Mouse (Mus musculus): ENCODE measurements around the gene Stx1b. TPM values are rescaled to one million over a fixed set of nuclear protein-coding genes. Genes with fewer than 3 reads are reported as not detected.

The Stx1b gene
- polyA plus RNA-seq, 1 experiment from 2014 or later: 6.7 TPM

- no peak for DNase-seq (ENCODE audit: low spot score)
- Histone ChIP-seq H3K9ac (ENCODE audit: low read length) (no peak overlapping the region), H3K4me3 (ENCODE audit: low read depth, low read length) (no peak overlapping the region), H3K9me3 (ENCODE audit: control insufficient read depth, low read length) (no peaks in the 10 kb centered on the region), H3K4me2 (ENCODE audit: low read depth, severe bottlenecking) (no peak overlapping the region), H3K27ac (replicated peaks; ENCODE audit: low read depth, low read length) (no peak overlapping the region), H3K27me3 (ENCODE audit: control insufficient read depth, insufficient read depth, low read length) (no peaks in the 10 kb centered on the region), H3K4me1 (ENCODE audit: control insufficient read depth, insufficient read depth, low read length) (peaks cover 18% of the 10 kb centered on the region), H3K36me3 (ENCODE audit: control insufficient read depth, insufficient read depth, low read length) (no peaks in the 10 kb centered on the region)
- no peak for ATAC-seq (ENCODE audit: insufficient number of reproducible peaks, low FRiP score, low TSS enrichment, low read depth)
- WGBS: 86% methylated on average over 3 of the region's 3 CpGs
Observed at GRCm38 (mm10) chr7:127822494-127822893, 1.9 kb downstream of the Stx1b start.

GRCm38 (mm10) chr7:127820836-127821509 is 3.4 kb downstream of the Stx1b start:
- no peaks in the 10 kb centered on the region for H3K9me3 ChIP-seq (ENCODE audit: control insufficient read depth, low read length)
- no peaks in the 10 kb centered on the region for H3K27me3 ChIP-seq (ENCODE audit: control insufficient read depth, insufficient read depth, low read length)
- no peak for ATAC-seq (ENCODE audit: insufficient number of reproducible peaks, low FRiP score, low TSS enrichment, low read depth)
- no peak for DNase-seq (ENCODE audit: low spot score)
- WGBS: 65% methylated on average over 13 of the region's 13 CpGs
- H3K4me3 ChIP-seq (ENCODE audit: low read depth, low read length): no peak overlapping the region
- H3K9ac ChIP-seq (ENCODE audit: low read length): no peak overlapping the region
- peaks cover 18% of the 10 kb centered on the region for H3K4me1 ChIP-seq (ENCODE audit: control insufficient read depth, insufficient read depth, low read length)
- no peak overlapping the region for H3K27ac ChIP-seq (replicated peaks; ENCODE audit: low read depth, low read length)
- no peaks in the 10 kb centered on the region for H3K36me3 ChIP-seq (ENCODE audit: control insufficient read depth, insufficient read depth, low read length)
- H3K4me2 ChIP-seq (ENCODE audit: low read depth, severe bottlenecking): no peak overlapping the region

- no peaks in the 10 kb centered on the region for H3K27me3 ChIP-seq (ENCODE audit: control insufficient read depth, insufficient read depth, low read length)
- no peaks in the 10 kb centered on the region for H3K36me3 ChIP-seq (ENCODE audit: control insufficient read depth, insufficient read depth, low read length)
- peaks cover 4% of the 10 kb centered on the region for H3K4me1 ChIP-seq (ENCODE audit: control insufficient read depth, insufficient read depth, low read length)
- ATAC-seq (ENCODE audit: insufficient number of reproducible peaks, low FRiP score, low TSS enrichment, low read depth) (no peak), DNase-seq (ENCODE audit: low spot score) (no peak)
- no peak overlapping the region for H3K4me2 ChIP-seq (ENCODE audit: low read depth, severe bottlenecking)
- H3K9ac ChIP-seq (ENCODE audit: low read length): no peak overlapping the region
- no peaks in the 10 kb centered on the region for H3K9me3 ChIP-seq (ENCODE audit: control insufficient read depth, low read length)
- no peak overlapping the region for H3K4me3 ChIP-seq (ENCODE audit: low read depth, low read length)
- WGBS: 89% methylated on average over 5 of the region's 5 CpGs
- H3K27ac ChIP-seq (replicated peaks; ENCODE audit: low read depth, low read length): no peak overlapping the region
Observed at GRCm38 (mm10) chr7:127817776-127818175, 6.6 kb downstream of the Stx1b start.

- no peaks in the 10 kb centered on the region for H3K27me3 ChIP-seq (ENCODE audit: control insufficient read depth, insufficient read depth, low read length)
- H3K9me3 ChIP-seq (ENCODE audit: control insufficient read depth, low read length): no peaks in the 10 kb centered on the region
- ATAC-seq (ENCODE audit: insufficient number of reproducible peaks, low FRiP score, low TSS enrichment, low read depth): no peak
- H3K9ac ChIP-seq (ENCODE audit: low read length): no peak overlapping the region
- H3K4me3 ChIP-seq (ENCODE audit: low read depth, low read length): no peak overlapping the region
- no peak for DNase-seq (ENCODE audit: low spot score)
- no peaks in the 10 kb centered on the region for H3K36me3 ChIP-seq (ENCODE audit: control insufficient read depth, insufficient read depth, low read length)
- no peaks in the 10 kb centered on the region for H3K4me1 ChIP-seq (ENCODE audit: control insufficient read depth, insufficient read depth, low read length)
- H3K4me2 ChIP-seq (ENCODE audit: low read depth, severe bottlenecking): no peak overlapping the region
- WGBS: 82% methylated on average over 7 of the region's 7 CpGs
- no peak overlapping the region for H3K27ac ChIP-seq (replicated peaks; ENCODE audit: low read depth, low read length)
Observed at GRCm38 (mm10) chr7:127817053-127817452, 7.3 kb downstream of the Stx1b start.

GRCm38 (mm10) chr7:127815954-127816821 is 8.2 kb downstream of the Stx1b start:
- Histone ChIP-seq H3K9me3 (ENCODE audit: control insufficient read depth, low read length) (no peaks in the 10 kb centered on the region), H3K27ac (replicated peaks; ENCODE audit: low read depth, low read length) (no peak overlapping the region), H3K9ac (ENCODE audit: low read length) (no peak overlapping the region; the same call in 1 of the 2 replicates), H3K4me3 (ENCODE audit: low read depth, low read length) (no peak overlapping the region), H3K36me3 (ENCODE audit: control insufficient read depth, insufficient read depth, low read length) (no peaks in the 10 kb centered on the region), H3K4me1 (ENCODE audit: control insufficient read depth, insufficient read depth, low read length) (no peaks in the 10 kb centered on the region), H3K4me2 (ENCODE audit: low read depth, severe bottlenecking) (no peak overlapping the region), H3K27me3 (ENCODE audit: control insufficient read depth, insufficient read depth, low read length) (no peaks in the 10 kb centered on the region)
- 76% methylated on average over 14 of the region's 15 CpGs for WGBS
- ATAC-seq (ENCODE audit: insufficient number of reproducible peaks, low FRiP score, low TSS enrichment, low read depth) (no peak), DNase-seq (ENCODE audit: low spot score) (no peak)

- H3K4me2 ChIP-seq (ENCODE audit: low read depth, severe bottlenecking): no peak overlapping the region
- no peaks in the 10 kb centered on the region for H3K9me3 ChIP-seq (ENCODE audit: control insufficient read depth, low read length)
- no peak overlapping the region for H3K4me3 ChIP-seq (ENCODE audit: low read depth, low read length)
- no peak for DNase-seq (ENCODE audit: low spot score)
- no peak overlapping the region for H3K9ac ChIP-seq (ENCODE audit: low read length)
- ATAC-seq (ENCODE audit: insufficient number of reproducible peaks, low FRiP score, low TSS enrichment, low read depth): no peak
- no peak overlapping the region for H3K27ac ChIP-seq (replicated peaks; ENCODE audit: low read depth, low read length)
- WGBS: 84% methylated on average over 15 of the region's 15 CpGs
- no peaks in the 10 kb centered on the region for H3K4me1 ChIP-seq (ENCODE audit: control insufficient read depth, insufficient read depth, low read length)
- H3K27me3 ChIP-seq (ENCODE audit: control insufficient read depth, insufficient read depth, low read length): no peaks in the 10 kb centered on the region
- no peaks in the 10 kb centered on the region for H3K36me3 ChIP-seq (ENCODE audit: control insufficient read depth, insufficient read depth, low read length)
Observed at GRCm38 (mm10) chr7:127815116-127815665, 9.2 kb downstream of the Stx1b start.

- no peak overlapping the region for H3K9ac ChIP-seq (ENCODE audit: low read length)
Observed at GRCm38 (mm10) chr7:127814241-127814921, 10.0 kb downstream of the Stx1b start.

GRCm38 (mm10) chr7:127813821-127814220 is 10.5 kb downstream of the Stx1b start:
- Histone ChIP-seq H3K4me1 (ENCODE audit: control insufficient read depth, insufficient read depth, low read length) (no peaks in the 10 kb centered on the region), H3K27ac (replicated peaks; ENCODE audit: low read depth, low read length) (no peak overlapping the region), H3K27me3 (ENCODE audit: control insufficient read depth, insufficient read depth, low read length) (no peaks in the 10 kb centered on the region), H3K9ac (ENCODE audit: low read length) (no peak overlapping the region), H3K9me3 (ENCODE audit: control insufficient read depth, low read length) (no peaks in the 10 kb centered on the region), H3K4me2 (ENCODE audit: low read depth, severe bottlenecking) (no peak overlapping the region), H3K4me3 (ENCODE audit: low read depth, low read length) (no peak overlapping the region), H3K36me3 (ENCODE audit: control insufficient read depth, insufficient read depth, low read length) (no peaks in the 10 kb centered on the region)
- WGBS: 81% methylated on average over 4 of the region's 4 CpGs
- no peak for ATAC-seq (ENCODE audit: insufficient number of reproducible peaks, low FRiP score, low TSS enrichment, low read depth)
- DNase-seq (ENCODE audit: low spot score): no peak

More at GRCm38 (mm10) chr7:127814241-127814921, 10.0 kb downstream of the Stx1b start:
- 85% methylated on average over 19 of the region's 19 CpGs for WGBS
- Histone ChIP-seq H3K4me1 (ENCODE audit: control insufficient read depth, insufficient read depth, low read length) (no peaks in the 10 kb centered on the region), H3K4me2 (ENCODE audit: low read depth, severe bottlenecking) (no peak overlapping the region), H3K27me3 (ENCODE audit: control insufficient read depth, insufficient read depth, low read length) (no peaks in the 10 kb centered on the region), H3K9me3 (ENCODE audit: control insufficient read depth, low read length) (no peaks in the 10 kb centered on the region), H3K27ac (replicated peaks; ENCODE audit: low read depth, low read length) (no peak overlapping the region), H3K36me3 (ENCODE audit: control insufficient read depth, insufficient read depth, low read length) (no peaks in the 10 kb centered on the region), H3K4me3 (ENCODE audit: low read depth, low read length) (no peak overlapping the region)
- DNase-seq (ENCODE audit: low spot score) (no peak), ATAC-seq (ENCODE audit: insufficient number of reproducible peaks, low FRiP score, low TSS enrichment, low read depth) (no peak)
